Mouse (Mus musculus) monocyte, adult 5-6 weeks (primary cell): Measurements from ENCODE around the gene Fgf14. TPM values are rescaled to one million over a fixed set of nuclear protein-coding genes. Genes with fewer than 3 reads are reported as not detected.
"Not testable (repeated sequence)": the region's sequence is repeated elsewhere in the genome, so short reads cannot be mapped to it uniquely, and the experiment has no call there.

ENCODE experiments used
- ATAC-seq: fragments of 153-309, 156-312 bp; replicated peaks from 2 replicates; pipeline ENCODE4 v1.8.0; 2017; ENCODE audit warnings: mild to moderate bottlenecking; ENCODE audit not compliant: low TSS enrichment, insufficient number of reproducible peaks, severe bottlenecking, poor library complexity, low FRiP score
- total RNA-seq: library from RNA; stranded (forward); fragments of 200-1000, 200-491, 200-594 nt; gene quantifications from 3 replicates; pipeline ENCODE4 v1.2.3, GENCODE M21; 2017

Gene Fgf14
- total RNA-seq, 1 experiment from 2014 or later: not detected

GRCm38 (mm10) chr14:124247517-124247916 is 429.4 kb downstream of the Fgf14 start:
- ATAC-seq: no peak

- ATAC-seq: no peak
These were observed 453.5 kb downstream of the Fgf14 start for GRCm38 (mm10) chr14:124223445-124223844.

GRCm38 (mm10) chr14:124222447-124222846 is 454.5 kb downstream of the Fgf14 start:
- ATAC-seq: no peak

- no peak for ATAC-seq
These were observed 455.9 kb downstream of the Fgf14 start for GRCm38 (mm10) chr14:124220979-124221378.

GRCm38 (mm10) chr14:124195806-124196205 is 481.1 kb downstream of the Fgf14 start:
- no peak for ATAC-seq

GRCm38 (mm10) chr14:124195331-124195730 is 481.6 kb downstream of the Fgf14 start:
- no peak for ATAC-seq

GRCm38 (mm10) chr14:124192815-124193142 is 484.1 kb downstream of the Fgf14 start:
- no peak for ATAC-seq

GRCm38 (mm10) chr14:124191913-124192814 is 484.8 kb downstream of the Fgf14 start:
- no peak for ATAC-seq

GRCm38 (mm10) chr14:124180265-124180664 is 496.7 kb downstream of the Fgf14 start:
- no peak for ATAC-seq

- no peak for ATAC-seq
These were observed 502.8 kb downstream of the Fgf14 start for GRCm38 (mm10) chr14:124174111-124174510.

- no peak for ATAC-seq
These were observed 513.2 kb downstream of the Fgf14 start for GRCm38 (mm10) chr14:124163618-124164185.

- ATAC-seq: no peak
These were observed 529.5 kb downstream of the Fgf14 start for GRCm38 (mm10) chr14:124147378-124147777.

- ATAC-seq: no peak
These were observed 569.6 kb downstream of the Fgf14 start for GRCm38 (mm10) chr14:124107205-124107873.

GRCm38 (mm10) chr14:124083126-124083525 is 593.8 kb downstream of the Fgf14 start:
- ATAC-seq: no peak

GRCm38 (mm10) chr14:124044016-124044415 is 632.9 kb downstream of the Fgf14 start:
- no peak for ATAC-seq

GRCm38 (mm10) chr14:124040651-124041050 is 636.3 kb downstream of the Fgf14 start:
- no peak for ATAC-seq

GRCm38 (mm10) chr14:124037434-124037833 is 639.5 kb downstream of the Fgf14 start:
- ATAC-seq: no peak

GRCm38 (mm10) chr14:124036575-124037205 is 640.2 kb downstream of the Fgf14 start:
- ATAC-seq: no peak

GRCm38 (mm10) chr14:124033302-124033701 is 643.6 kb downstream of the Fgf14 start:
- not testable (repeated sequence) for ATAC-seq
